Mouse (Mus musculus) layer of hippocampus, adult 9-11 months (tissue): ENCODE results near the gene Klhdc7a.
A peak's percentile ranks its signal among the peaks of the same experiment; 100 is the strongest.
"Not testable (repeated sequence)": the region's sequence is repeated elsewhere in the genome, so short reads cannot be mapped to it uniquely, and the experiment has no call there.

ENCODE experiments used
- DNase-seq: peaks from one replicate; pipeline ENCODE4 v3.0.0; 2022

The Klhdc7a gene

DNA sequence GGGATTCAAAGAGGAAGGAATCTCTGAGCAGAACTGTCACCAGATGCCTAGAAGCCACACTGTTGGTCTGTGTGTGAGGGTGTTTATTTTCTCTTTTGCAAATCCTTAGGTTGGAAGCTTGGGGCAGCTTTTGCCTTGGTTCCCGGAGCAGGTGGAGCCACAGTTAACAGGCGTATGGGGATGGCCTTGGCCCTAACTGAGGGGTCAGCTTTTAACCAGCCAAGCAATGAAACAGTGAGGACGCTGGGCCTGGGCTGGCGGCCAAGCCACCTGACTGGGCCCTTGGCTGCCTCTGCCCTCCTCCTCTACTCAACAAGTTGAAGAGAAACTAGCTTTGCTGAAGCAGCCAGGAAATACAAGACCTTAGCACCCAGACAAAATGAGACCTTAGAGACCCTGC is at the start of gene Klhdc7a:
Gene Klhdc7a (minus strand): TSS at position 105 of the 400 bp plus-strand sequence.
- DNase-seq: peak; percentile 76

GRCm38 (mm10) chr4:140015916-140016315 is 48.1 kb upstream of the Klhdc7a start:
- no peak for DNase-seq

- no peak for DNase-seq
These were observed 43.1 kb upstream of the Klhdc7a start for GRCm38 (mm10) chr4:140010728-140011470.

- no peak for DNase-seq
These were observed 37.1 kb upstream of the Klhdc7a start for GRCm38 (mm10) chr4:140004932-140005331.

DNA sequence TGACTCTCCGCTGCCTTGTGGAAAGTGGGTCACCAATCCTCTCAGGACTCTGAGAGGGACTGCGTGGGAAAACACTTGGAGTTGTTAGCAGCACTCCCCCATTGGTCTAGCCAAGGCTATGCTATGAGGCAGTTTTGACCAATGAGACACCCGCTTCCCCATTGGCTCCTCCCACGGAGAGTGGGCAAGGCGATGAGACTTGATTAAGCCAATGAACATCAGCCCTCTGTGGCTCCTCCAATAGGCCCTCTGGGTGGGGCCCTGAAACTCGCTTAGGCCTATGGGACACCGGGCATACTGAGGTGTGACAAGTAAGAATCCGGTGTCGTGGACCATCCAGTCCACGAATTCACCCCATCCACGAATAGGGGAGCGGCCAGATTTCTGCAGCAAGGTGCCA is 36.3 kb upstream of the Klhdc7a start:
- DNase-seq: peak; percentile 71

GRCm38 (mm10) chr4:140002069-140002468 is 34.2 kb upstream of the Klhdc7a start:
- DNase-seq: no peak

GRCm38 (mm10) chr4:140000911-140001310 is 33.1 kb upstream of the Klhdc7a start:
- no peak for DNase-seq

- DNase-seq: no peak
These were observed 31.2 kb upstream of the Klhdc7a start for GRCm38 (mm10) chr4:139999033-139999432.

GRCm38 (mm10) chr4:139995659-139996058 is 27.8 kb upstream of the Klhdc7a start:
- DNase-seq: no peak

DNA sequence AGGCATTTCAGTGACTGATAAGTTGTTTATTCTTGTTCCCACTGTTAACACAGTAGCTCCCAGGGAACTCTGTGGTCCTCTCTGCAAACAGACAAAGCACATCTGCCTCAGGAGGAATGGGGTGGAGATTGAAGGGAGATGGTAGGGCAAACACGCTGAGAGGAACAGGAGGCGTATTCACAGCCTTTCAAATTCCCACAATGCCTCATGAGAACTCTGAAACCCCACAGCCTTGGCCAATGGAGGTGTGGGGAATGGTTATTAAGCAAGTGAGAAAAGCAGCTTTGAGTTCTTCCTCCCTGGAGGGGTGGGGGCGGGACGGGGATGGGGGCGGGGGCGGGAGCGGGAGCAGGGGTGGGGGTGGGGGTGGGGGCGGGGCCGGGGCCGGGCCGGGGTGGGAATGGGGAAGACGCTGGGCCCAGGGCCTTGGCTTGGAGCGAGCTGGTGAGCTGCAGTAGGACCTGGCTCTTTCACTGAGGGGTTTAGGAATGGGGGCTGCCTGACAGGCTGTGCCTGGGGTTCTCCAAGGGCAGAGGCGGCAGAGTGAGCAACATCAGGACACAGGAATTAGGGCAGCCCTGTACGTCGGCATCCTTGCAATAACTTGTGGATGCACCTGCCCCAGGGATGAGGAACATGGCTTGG is 25.4 kb upstream of the Klhdc7a start:
- DNase-seq: no peak

DNA sequence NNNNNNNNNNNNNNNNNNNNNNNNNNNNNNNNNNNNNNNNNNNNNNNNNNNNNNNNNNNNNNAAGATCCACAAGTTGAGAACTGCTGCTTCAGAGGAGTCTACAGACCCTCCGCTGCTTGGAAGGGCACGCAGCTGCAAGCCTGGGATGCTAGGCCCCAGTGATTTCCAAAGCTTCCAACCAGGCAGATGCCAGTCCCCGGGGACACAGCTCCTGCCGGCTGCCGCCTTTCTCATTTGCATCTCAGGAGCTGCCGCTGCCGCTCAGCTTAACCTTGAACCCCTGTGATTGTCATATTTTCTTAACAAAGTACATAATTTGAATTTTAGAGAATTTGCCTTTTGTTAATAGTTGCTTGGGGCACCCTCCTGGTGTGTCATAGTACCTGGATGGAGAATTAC is 19.1 kb upstream of the Klhdc7a start:
- DNase-seq: no peak

GRCm38 (mm10) chr4:139978716-139979115 is 10.9 kb upstream of the Klhdc7a start:
- no peak for DNase-seq

DNA sequence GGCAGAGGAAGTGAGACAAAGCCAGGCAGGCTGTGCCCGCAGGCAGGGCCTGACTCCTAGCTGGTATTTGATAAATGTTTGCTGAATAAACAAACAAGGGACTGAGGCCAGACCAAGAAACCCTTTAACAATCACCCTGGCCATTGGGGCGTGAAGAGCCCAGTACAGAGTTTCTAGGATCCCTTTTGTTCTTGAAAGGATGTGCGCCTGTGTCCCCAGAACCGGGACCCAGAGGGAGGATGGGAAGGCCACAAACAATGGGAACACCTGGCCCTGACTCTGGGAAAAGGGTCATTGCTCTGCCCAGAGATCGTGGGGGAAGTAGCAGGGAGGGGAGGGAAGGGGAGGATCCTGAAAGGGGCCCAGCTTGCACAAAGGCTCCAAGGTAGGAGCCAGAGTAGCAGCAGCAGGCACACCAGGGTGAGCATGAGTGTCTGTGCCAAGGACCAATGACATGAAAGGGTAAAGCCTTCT is 9.5 kb upstream of the Klhdc7a start:
- DNase-seq: no peak

DNA sequence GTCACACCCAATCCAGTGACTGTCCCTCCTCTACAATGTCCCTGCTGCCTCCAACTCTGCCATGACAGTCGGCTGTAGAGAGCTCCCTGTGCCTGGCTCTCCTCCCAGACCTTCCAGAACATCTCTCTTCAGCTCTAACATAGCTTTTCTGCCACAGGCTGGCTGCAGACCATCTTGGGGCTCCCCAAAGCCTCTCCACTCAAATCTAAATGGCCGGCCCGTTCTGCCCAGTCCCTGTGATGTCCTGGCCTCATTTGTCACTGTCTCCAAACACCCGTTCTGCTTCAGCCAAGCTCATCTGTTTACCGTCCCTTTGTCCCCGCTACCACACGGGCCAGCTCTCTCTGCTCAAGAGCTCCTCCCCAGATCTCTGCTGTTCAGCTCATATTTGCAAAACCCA is 6.7 kb upstream of the Klhdc7a start:
- DNase-seq: no peak

GRCm38 (mm10) chr4:139967475-139967891 is 343 bp downstream of the Klhdc7a start:
- no peak for DNase-seq

- DNase-seq: no peak
These were observed 845 bp downstream of the Klhdc7a start for GRCm38 (mm10) chr4:139966981-139967380.

- DNase-seq: no peak
These were observed 2.1 kb downstream of the Klhdc7a start for GRCm38 (mm10) chr4:139965596-139966185.

DNA sequence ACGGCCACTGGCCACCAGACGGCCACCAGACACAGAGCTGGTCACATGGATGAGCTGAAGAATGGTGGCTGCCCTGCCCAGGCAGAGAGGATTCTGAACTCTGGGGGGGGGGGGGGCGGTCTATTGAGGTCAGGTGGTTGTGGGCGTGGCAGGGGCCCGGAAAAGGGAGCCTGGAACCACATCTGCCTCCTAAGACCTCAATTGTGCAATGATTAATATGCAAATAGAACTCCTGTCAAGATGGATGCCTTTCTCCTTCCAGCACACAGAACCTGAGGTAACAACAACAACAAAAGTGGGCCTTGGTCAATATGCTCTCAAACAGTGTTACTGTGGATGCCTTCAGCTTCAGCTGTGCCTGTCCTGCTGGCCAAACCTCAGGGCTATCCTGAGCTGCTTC is 3.4 kb downstream of the Klhdc7a start:
- no peak for DNase-seq

GRCm38 (mm10) chr4:139963911-139964310 is 3.9 kb downstream of the Klhdc7a start:
- DNase-seq: no peak

DNA sequence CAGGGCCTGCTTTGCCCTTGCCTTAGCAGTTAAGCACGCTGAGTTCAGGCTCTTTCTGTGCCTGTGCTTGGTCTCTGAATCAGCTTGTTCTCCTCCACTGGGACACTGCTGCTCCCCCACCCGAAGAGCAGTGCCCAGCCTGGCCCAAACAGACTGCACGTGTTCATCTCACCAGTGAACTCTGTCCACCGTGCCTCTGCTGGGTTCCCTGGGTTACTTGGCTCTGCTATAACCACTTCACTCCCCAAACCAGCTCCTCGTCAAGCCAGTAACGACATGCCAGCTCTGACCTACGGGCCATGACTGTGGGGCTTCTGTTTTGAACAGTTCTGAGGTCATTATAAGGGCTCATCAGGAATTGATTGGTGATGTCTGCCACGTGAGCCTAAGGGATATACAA is 4.8 kb downstream of the Klhdc7a start:
- peak; percentile 30 for DNase-seq

DNA sequence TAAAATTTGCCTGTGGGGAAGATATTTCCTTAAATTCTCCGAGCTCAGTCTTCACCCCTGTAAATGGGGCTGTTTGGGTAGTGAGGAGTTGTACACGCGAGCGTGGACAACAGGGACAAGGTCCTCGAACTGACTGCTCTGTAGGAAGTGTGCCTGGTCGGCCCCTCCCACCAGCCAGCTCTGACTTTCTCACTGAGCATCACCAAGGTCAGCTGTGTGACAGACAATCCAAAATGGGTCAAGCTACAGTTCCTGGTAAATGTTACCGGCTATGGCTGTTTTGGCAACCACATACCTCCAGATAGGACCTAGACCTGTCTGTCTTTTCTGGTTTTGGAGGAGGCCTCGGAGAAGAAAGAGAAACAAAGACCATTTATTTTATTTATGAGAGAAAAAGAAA is 6.0 kb downstream of the Klhdc7a start:
- DNase-seq: no peak

GRCm38 (mm10) chr4:139961329-139961728 is 6.5 kb downstream of the Klhdc7a start:
- not testable (repeated sequence) for DNase-seq

DNA sequence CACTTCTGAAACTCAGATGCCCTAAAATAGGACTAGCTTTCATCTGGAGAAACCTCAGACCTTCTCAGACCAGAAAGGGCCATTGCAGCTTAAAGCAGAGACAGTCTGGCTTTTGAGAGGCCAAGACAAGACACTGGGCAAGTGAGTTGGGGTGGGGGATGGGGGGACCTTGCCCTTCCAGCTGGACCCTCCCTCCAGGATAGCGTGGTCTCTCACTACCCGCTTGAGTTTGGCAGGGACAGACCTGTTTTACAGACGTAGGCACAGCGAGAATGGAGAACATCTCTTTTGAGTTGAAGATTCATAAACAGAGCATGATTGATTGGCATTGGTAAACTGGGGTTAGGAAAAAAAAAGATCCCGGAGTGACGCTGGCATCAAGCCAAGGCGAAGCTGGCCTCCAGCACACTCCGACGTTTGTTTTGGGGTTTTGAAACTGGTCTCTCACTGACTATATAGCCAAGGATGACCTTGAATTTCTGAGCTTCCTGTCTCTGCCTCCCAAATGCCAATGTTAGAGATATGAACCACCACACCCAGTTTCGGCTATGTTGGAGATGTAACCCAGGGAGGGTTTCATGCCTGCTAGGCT is 7.0 kb downstream of the Klhdc7a start:
- DNase-seq: no peak
